Mouse (Mus musculus): ENCODE results near the gene Shoc2. TPM values are rescaled to one million over a fixed set of nuclear protein-coding genes. Genes with fewer than 3 reads are reported as not detected.

Gene Shoc2
- total RNA-seq, 2 experiments from 2014 or later: 45.6 to 48.3 TPM

GRCm38 (mm10) chr19:54081303-54081702 lies 137.2 kb downstream of the Shoc2 start:
- DNase-seq (ENCODE audit: low spot score in 2 of 2): no peak

DNA sequence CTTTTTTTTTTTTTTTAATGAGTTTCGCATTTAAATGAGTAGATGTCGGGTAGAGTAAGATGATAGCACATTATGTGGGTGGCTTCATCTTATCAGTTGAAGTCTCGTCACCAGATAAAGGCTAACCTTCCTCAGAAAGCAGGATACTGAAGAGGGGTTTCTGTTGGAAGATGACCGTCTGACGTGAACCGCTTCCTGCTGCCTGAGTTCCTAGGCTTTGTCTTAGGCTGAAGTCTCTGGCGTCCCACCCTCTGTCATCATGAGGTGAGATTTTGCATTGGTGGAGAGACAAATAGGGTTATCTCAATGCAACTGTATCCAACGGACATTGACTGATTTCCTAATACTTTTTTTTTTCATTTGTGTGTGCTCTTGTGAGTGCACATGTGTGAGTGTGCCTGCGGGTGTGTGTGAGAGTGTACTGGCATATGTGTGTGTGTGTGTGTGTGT lies 137.6 kb downstream of the Shoc2 start:
- no peak for DNase-seq (ENCODE audit: low spot score in 2 of 2)

Other genes with a start within 250 kb of the Shoc2 start
- 100 to 1,000 TPM; 118 to 128 TPM for gene Pdcd4, start 52.1 kb upstream of the Shoc2 start, total RNA-seq (2021)
- 10 to 100 TPM; 27.7 to 28.8 TPM for gene Bbip1, start 321 bp downstream of the Shoc2 start, total RNA-seq (2021)
- gene Adra2a, start 99.8 kb downstream of the Shoc2 start, total RNA-seq (2021): 1 to 10 TPM; 1.3 to 4.5 TPM

Measured in adrenal gland, postnatal 4 days (tissue).